Mouse (Mus musculus) heart, postnatal 0 days (tissue): ENCODE measurements around the gene Tmem248. TPM values are rescaled to one million over a fixed set of nuclear protein-coding genes. Genes with fewer than 3 reads are reported as not detected.

ENCODE experiments used
- ATAC-seq: fragments of 200-750 bp; cut with Nextera tagmentation; 2 replicates; pipeline ENCODE4 v1.8.0; 2017; ENCODE audit warnings: low read depth, moderate number of reproducible peaks, moderate library complexity; ENCODE audit not compliant: insufficient read depth
- DNase-seq: peaks from one replicate; pipeline ENCODE4 v3.0.0-alpha.2; 2016; ENCODE audit warnings: low spot score
- H3K27ac ChIP-seq: fragments of 300-500 bp; sonication (generic); 2 replicates; pipeline ENCODE4 v1.5.1; 2014; ENCODE audit warnings: low read depth, mild to moderate bottlenecking
- H3K27me3 ChIP-seq: fragments of 300-500 bp; sonication (generic); 2 replicates; pipeline ENCODE4 v1.6.1; 2014; ENCODE audit warnings: low read length, mixed read lengths; ENCODE audit not compliant: control insufficient read depth, insufficient read depth
- H3K36me3 ChIP-seq: fragments of 300-500 bp; sonication (generic); replicated peaks from 2 replicates; pipeline ENCODE4 v1.6.1; 2014; ENCODE audit warnings: low read length, mixed read lengths; ENCODE audit not compliant: control insufficient read depth, insufficient read depth
- H3K4me1 ChIP-seq: fragments of 300-500 bp; sonication (generic); 2 replicates; pipeline ENCODE4 v1.6.1; 2014; ENCODE audit warnings: antibody characterized with exemption; ENCODE audit not compliant: control insufficient read depth, insufficient read depth
- H3K4me2 ChIP-seq: fragments of 300-500 bp; sonication (generic); 2 replicates; pipeline ENCODE4 v1.6.1; 2014; ENCODE audit warnings: low read depth, mild to moderate bottlenecking, low read length, moderate library complexity
- H3K4me3 ChIP-seq: fragments of 300-500 bp; sonication (generic); 2 replicates; pipeline ENCODE4 v1.5.1; 2014; ENCODE audit warnings: low read depth, low read length
- H3K9ac ChIP-seq: fragments of 300-500 bp; sonication (generic); replicated peaks from 2 replicates; pipeline ENCODE4 v1.6.1; 2014; ENCODE audit warnings: low read depth, low read length, mixed read lengths
- H3K9me3 ChIP-seq: fragments of 300-500 bp; sonication (generic); replicated peaks from 2 replicates; pipeline ENCODE4 v1.6.1; 2016; ENCODE audit warnings: low read length; ENCODE audit not compliant: control insufficient read depth
- CTCF ChIP-seq: IDR thresholded peaks from 2 replicates; pipeline ENCODE4 v1.5.1; 2016; ENCODE audit warnings: antibody characterized with exemption, control low read depth, low read depth
- EP300 ChIP-seq: IDR thresholded peaks from 2 replicates; pipeline ENCODE4 v1.6.1; 2016; ENCODE audit warnings: antibody characterized with exemption, low read depth
- WGBS: fragments of 180-500 bp; shearing (Covaris S2); extraction: QIAGEN DNeasy Blood & Tissue Kit; methylation state at CpG from one replicate; pipeline ENCODE4 v1.1.7; 2014; 5-methylcytosine and 5-hydroxymethylcytosine counted together
- polyA plus RNA-seq: library from polyadenylated mRNA; unstranded; fragments of >200 nt; fragmentation: Nextera tagmentation; extraction: Ambion mirVana; gene quantifications from 2 replicates; pipeline ENCODE4 v1.2.1, GENCODE M21; 2015
- total RNA-seq: library from RNA; depleted of rRNA; stranded (reverse); fragments of >200 nt; gene quantifications from 2 replicates; pipeline ENCODE4 v1.2.3, GENCODE M21; 2014; ENCODE audit warnings: low replicate concordance

The Tmem248 gene
- total and polyA plus RNA-seq, 2 experiments from 2014 or later, result 23.9 to 31.9 TPM

- ATAC-seq (peak; percentile 93), DNase-seq (peak; percentile 99)
- Histone ChIP-seq H3K27ac (peak overlapping the region; percentile 63), H3K4me1 (peaks cover 6% of the 10 kb centered on the region), H3K27me3 (no peaks in the 10 kb centered on the region), H3K9ac (peak overlapping the region; percentile 60), H3K4me3 (peak overlapping the region; percentile 55), H3K36me3 (peaks cover 24% of the 10 kb centered on the region), H3K4me2 (peak overlapping the region; percentile 70), H3K9me3 (no peaks in the 10 kb centered on the region)
- TF ChIP-seq CTCF (no peak), EP300 (no peak)
- WGBS, result under 1% methylated on average over 25 of the region's 25 CpGs
Measured at GRCm38 (mm10) chr5:130256678-130257271, 39.9 kb downstream of the Tmem248 start.

DNA sequence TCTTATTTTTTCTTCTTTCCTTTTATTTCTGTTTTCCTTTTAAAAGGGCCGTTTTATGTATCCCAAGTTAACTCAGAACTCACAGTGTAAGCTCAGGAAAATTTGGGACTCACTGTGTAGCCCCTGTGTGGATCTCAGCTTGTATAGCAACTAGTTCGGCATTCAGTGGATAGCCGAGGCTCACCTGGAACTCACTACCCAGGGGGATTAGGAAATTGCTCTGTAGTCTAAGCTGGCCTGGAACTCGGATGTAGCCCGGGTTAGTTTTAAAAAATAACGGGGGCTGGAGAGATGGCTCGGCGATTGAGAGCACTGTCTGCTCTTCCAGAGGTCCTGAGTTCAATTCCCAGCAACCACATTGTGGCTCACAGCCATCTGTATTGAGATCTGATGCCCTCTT, 40.4 kb downstream of the Tmem248 start:
- peak overlapping the region; percentile 64 for H3K4me2 ChIP-seq
- 5% methylated on average over 8 of the region's 8 CpGs for WGBS
- H3K27ac ChIP-seq, result peak overlapping the region; percentile 63
- DNase-seq (no peak), ATAC-seq (no peak)
- H3K36me3 ChIP-seq, result peaks cover 19% of the 10 kb centered on the region
- no peaks in the 10 kb centered on the region for H3K27me3 ChIP-seq
- peak overlapping the region; percentile 60 for H3K9ac ChIP-seq
- no peaks in the 10 kb centered on the region for H3K9me3 ChIP-seq
- H3K4me1 ChIP-seq, result peaks cover 6% of the 10 kb centered on the region
- no peak for TF ChIP-seq CTCF
- no peak for TF ChIP-seq EP300
- H3K4me3 ChIP-seq, result peak overlapping the region; percentile 55

DNA sequence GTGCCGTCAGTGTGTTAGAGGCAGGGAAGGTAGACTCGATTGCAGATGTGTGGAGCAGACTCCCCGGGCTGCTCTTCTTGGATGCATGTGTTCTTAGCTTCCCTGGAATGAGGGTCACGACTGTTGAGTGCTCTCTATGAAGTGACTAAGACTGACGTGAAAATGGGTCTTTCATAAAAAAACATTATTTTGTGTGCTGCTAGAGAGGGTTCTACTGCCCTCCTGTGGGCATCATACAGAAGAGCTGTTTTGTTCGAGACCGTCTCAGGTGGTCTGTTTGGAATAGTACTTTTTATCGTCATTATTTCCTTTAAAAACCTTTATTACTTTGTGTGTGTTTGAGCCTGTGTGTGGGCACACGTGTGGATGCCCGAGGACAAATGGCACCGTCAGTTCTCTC, 46.6 kb downstream of the Tmem248 start:
- no peak overlapping the region for H3K9ac ChIP-seq
- ATAC-seq, result no peak

DNA sequence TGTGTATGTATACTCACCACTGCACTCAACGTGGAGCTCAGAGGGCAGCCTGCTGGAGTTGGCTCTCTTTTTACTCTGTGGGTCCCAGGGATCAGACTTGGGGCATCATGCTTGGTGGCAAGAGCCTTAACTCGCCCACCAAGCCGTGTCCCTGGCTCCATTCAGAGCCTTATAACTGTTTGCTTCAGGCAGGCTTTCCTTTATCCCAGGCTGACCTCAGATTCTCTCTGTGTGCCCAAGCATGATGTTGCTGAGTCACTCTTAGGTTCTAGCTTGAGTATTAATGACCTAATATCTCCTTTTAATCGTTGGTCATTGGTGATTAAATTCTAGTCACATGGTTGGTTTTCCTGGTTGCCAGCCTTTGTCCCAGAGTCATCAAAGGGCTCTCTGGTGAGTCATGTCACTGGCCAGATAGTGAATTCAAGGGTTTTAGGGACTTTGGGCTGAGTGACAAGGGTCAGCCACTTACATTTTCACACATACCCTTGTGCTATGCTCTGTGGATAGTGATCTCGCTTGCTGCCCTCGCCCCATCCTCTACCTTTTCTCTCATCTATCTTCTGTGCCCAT, 47.6 kb downstream of the Tmem248 start:
- ATAC-seq, result no peak
- Histone ChIP-seq H3K27ac (no peak overlapping the region), H3K27me3 (no peaks in the 10 kb centered on the region), H3K9ac (no peak overlapping the region), H3K4me1 (no peaks in the 10 kb centered on the region), H3K36me3 (peaks cover 20% of the 10 kb centered on the region), H3K4me3 (no peak overlapping the region), H3K4me2 (no peak overlapping the region), H3K9me3 (no peaks in the 10 kb centered on the region)
- 85% methylated on average over 6 of the region's 6 CpGs for WGBS
- TF ChIP-seq CTCF (no peak), EP300 (no peak)
- DNase-seq, result no peak

More for the DNA sequence above, 46.6 kb downstream of the Tmem248 start:
- H3K27me3 ChIP-seq, result no peaks in the 10 kb centered on the region
- H3K27ac ChIP-seq, result no peak overlapping the region
- peaks cover 20% of the 10 kb centered on the region for H3K36me3 ChIP-seq
- 77% methylated on average over 11 of the region's 11 CpGs for WGBS
- DNase-seq, result no peak
- H3K4me2 ChIP-seq, result no peak overlapping the region
- TF ChIP-seq EP300 (no peak), CTCF (no peak)
- no peak overlapping the region for H3K4me3 ChIP-seq
- H3K4me1 ChIP-seq, result no peaks in the 10 kb centered on the region
- H3K9me3 ChIP-seq, result no peaks in the 10 kb centered on the region

- no peaks in the 10 kb centered on the region for H3K4me1 ChIP-seq
- H3K9ac ChIP-seq, result no peak overlapping the region
- DNase-seq, result no peak
- H3K9me3 ChIP-seq, result no peaks in the 10 kb centered on the region
- H3K4me3 ChIP-seq, result no peak overlapping the region
- H3K4me2 ChIP-seq, result no peak overlapping the region
- H3K36me3 ChIP-seq, result peaks cover 33% of the 10 kb centered on the region
- no peak overlapping the region for H3K27ac ChIP-seq
- peak; percentile 23; the same call in 1 of the 2 replicates for TF ChIP-seq CTCF
- TF ChIP-seq EP300, result no peak
- no peaks in the 10 kb centered on the region for H3K27me3 ChIP-seq
- 86% methylated on average over 7 of the region's 7 CpGs for WGBS
- no peak for ATAC-seq
Measured at GRCm38 (mm10) chr5:130266651-130267050, 49.8 kb downstream of the Tmem248 start.

DNA sequence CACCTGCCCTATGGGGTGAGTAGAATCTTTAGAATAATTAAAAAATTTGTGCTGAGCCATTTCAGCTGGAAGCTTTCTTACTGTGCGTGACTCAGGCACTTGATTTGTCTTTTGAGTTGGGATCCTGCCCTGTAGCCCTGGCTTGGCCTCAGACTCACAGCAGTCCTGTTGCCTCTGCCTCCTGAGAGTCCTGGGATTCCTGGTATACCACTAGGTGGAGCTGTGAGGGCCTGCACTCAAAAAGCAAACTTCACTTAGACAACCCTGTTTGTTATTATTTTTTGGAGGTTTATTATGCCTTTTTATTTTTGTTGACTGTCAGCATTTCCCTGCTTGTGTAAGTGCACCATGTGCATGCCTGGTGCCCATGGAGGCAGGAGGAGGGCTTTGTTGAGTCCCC, 50.4 kb downstream of the Tmem248 start:
- H3K4me1 ChIP-seq, result no peaks in the 10 kb centered on the region
- DNase-seq (no peak), ATAC-seq (no peak)
- no peak overlapping the region for H3K9ac ChIP-seq
- no peak overlapping the region for H3K4me3 ChIP-seq
- no peak overlapping the region for H3K4me2 ChIP-seq
- H3K27me3 ChIP-seq, result no peaks in the 10 kb centered on the region
- H3K36me3 ChIP-seq, result peaks cover 39% of the 10 kb centered on the region
- WGBS, result 84% methylated on average over 1 of the region's 1 CpGs
- peak; percentile 57 for TF ChIP-seq CTCF
- TF ChIP-seq EP300, result no peak
- no peak overlapping the region for H3K27ac ChIP-seq
- no peaks in the 10 kb centered on the region for H3K9me3 ChIP-seq
